Mouse (Mus musculus) stomach, embryonic 14.5 days (tissue): ENCODE results near the gene Adk. TPM values are rescaled to one million over a fixed set of nuclear protein-coding genes. Genes with fewer than 3 reads are reported as not detected.

Experiments used
- ATAC-seq: fragments of 200-750 bp; cut with Nextera tagmentation; 2 replicates; pipeline ENCODE4 v1.8.0; 2017; ENCODE audit warnings: low read depth, moderate TSS enrichment; ENCODE audit not compliant: insufficient number of reproducible peaks, insufficient read depth, low FRiP score
- H3K27ac ChIP-seq: fragments of 300-500 bp; sonication (generic); 2 replicates; pipeline ENCODE4 v1.5.1; 2014; ENCODE audit warnings: mild to moderate bottlenecking, low read length, moderate library complexity, mixed read lengths
- H3K27me3 ChIP-seq: fragments of 300-500 bp; sonication (generic); 2 replicates; pipeline ENCODE4 v1.6.1; 2014; ENCODE audit warnings: low read length, control low read depth, mixed read lengths; ENCODE audit not compliant: control insufficient read depth, insufficient read depth
- H3K36me3 ChIP-seq: fragments of 300-500 bp; sonication (generic); 2 replicates; pipeline ENCODE4 v1.6.1; 2014; ENCODE audit warnings: mild to moderate bottlenecking, control low read depth, low read length, moderate library complexity, mixed read lengths; ENCODE audit not compliant: control insufficient read depth, insufficient read depth
- H3K4me1 ChIP-seq: fragments of 300-500 bp; sonication (generic); 2 replicates; pipeline ENCODE4 v1.6.1; 2014; ENCODE audit warnings: low read length, control low read depth, mixed read lengths; ENCODE audit not compliant: control insufficient read depth, insufficient read depth
- H3K4me2 ChIP-seq: fragments of 300-500 bp; sonication (generic); replicated peaks from 2 replicates; pipeline ENCODE4 v1.6.1; 2014; ENCODE audit warnings: low read depth, low read length, control low read depth
- H3K4me3 ChIP-seq: fragments of 300-500 bp; sonication (generic); 2 replicates; pipeline ENCODE4 v1.5.1; 2014; ENCODE audit warnings: low read depth, low read length, control low read depth
- H3K9ac ChIP-seq: fragments of 300-500 bp; sonication (generic); replicated peaks from 2 replicates; pipeline ENCODE4 v1.6.1; 2014; ENCODE audit warnings: low read depth, mild to moderate bottlenecking, control low read depth, low read length, moderate library complexity, mixed read lengths
- H3K9me3 ChIP-seq: fragments of 300-500 bp; sonication (generic); 2 replicates; pipeline ENCODE4 v1.6.1; 2016; ENCODE audit warnings: low read depth, low read length, control low read depth; ENCODE audit not compliant: control insufficient read depth
- whole genome bisulfite sequencing: fragments of 180-500 bp; shearing (Covaris S2); extraction: QIAGEN DNeasy Blood & Tissue Kit; methylation state at CpG from one replicate; pipeline ENCODE4 v1.1.7; 2014; 5-methylcytosine and 5-hydroxymethylcytosine counted together
- polyA plus RNA-seq: library from polyadenylated mRNA; unstranded; fragments of >200 nt; fragmentation: Nextera tagmentation; extraction: Ambion mirVana; gene quantifications from 2 replicates; pipeline ENCODE4 v1.2.1, GENCODE M21; 2014

Adk gene
- polyA plus RNA-seq, 1 experiment from 2014 or later: 139 TPM

DNA sequence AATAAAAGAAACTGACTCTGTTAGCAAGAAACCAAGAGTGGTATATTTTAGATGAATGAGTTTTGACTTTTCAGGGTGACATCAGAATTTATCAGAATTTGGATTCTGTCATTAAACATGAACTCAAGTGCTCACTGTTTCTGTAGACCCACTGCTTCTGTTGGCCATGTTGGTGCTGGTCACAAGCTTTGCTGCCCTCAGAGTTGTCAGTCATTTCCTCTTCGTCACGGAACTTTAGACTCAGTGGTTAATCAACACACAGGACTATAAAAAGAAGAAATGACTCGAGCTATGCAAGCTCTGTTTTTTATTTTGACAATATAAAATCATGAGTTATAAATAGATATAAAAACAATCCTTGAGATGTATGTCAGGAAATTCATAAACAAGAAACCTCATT, 228.1 kb downstream of the Adk start:
- Histone ChIP-seq H3K9ac (no peak overlapping the region), H3K9me3 (no peaks in the 10 kb centered on the region), H3K27ac (no peak overlapping the region), H3K4me1 (no peaks in the 10 kb centered on the region; the same call in 1 of the 2 replicates), H3K27me3 (no peaks in the 10 kb centered on the region), H3K4me3 (no peak overlapping the region), H3K4me2 (no peak overlapping the region), H3K36me3 (no peaks in the 10 kb centered on the region)
- no peak for ATAC-seq
- 78% methylated on average over 3 of the region's 3 CpGs for WGBS

- no peaks in the 10 kb centered on the region for H3K9me3 ChIP-seq
- no peak overlapping the region for H3K4me3 ChIP-seq
- ATAC-seq: no peak
- H3K36me3 ChIP-seq: no peaks in the 10 kb centered on the region
- H3K4me1 ChIP-seq: peaks cover 3% of the 10 kb centered on the region; the same call in 1 of the 2 replicates
- H3K9ac ChIP-seq: no peak overlapping the region
- H3K27me3 ChIP-seq: no peaks in the 10 kb centered on the region
- no peak overlapping the region for H3K4me2 ChIP-seq
- WGBS: 82% methylated on average over 4 of the region's 4 CpGs
- H3K27ac ChIP-seq: no peak overlapping the region
These were observed 229.1 kb downstream of the Adk start for GRCm38 (mm10) chr14:21281506-21281905.

DNA sequence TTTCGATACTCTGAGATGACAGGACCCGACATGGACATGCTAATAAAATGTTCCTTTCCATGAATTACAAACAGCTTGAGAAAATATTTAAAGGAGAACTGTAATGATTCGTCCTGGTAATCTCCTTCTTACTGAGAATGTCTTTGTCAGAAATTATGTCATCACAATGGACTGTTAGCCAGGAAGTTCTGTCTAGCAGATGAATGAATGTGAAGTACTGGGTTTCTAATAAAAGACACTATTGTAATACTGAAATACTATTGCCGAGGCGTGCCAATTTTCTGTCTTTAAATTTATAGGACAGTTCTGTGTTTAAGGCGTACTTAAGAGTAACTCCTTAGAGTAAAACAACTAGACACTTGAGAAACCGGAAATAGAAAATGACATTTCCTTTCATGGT, 231.7 kb downstream of the Adk start:
- 56% methylated on average over 7 of the region's 7 CpGs for WGBS
- H3K4me2 ChIP-seq: no peak overlapping the region
- no peaks in the 10 kb centered on the region for H3K27me3 ChIP-seq
- H3K36me3 ChIP-seq: no peaks in the 10 kb centered on the region
- no peak overlapping the region for H3K4me3 ChIP-seq
- H3K4me1 ChIP-seq: peaks cover 3% of the 10 kb centered on the region; the same call in 1 of the 2 replicates
- H3K27ac ChIP-seq: no peak overlapping the region
- H3K9me3 ChIP-seq: no peaks in the 10 kb centered on the region
- no peak overlapping the region for H3K9ac ChIP-seq
- no peak for ATAC-seq

DNA sequence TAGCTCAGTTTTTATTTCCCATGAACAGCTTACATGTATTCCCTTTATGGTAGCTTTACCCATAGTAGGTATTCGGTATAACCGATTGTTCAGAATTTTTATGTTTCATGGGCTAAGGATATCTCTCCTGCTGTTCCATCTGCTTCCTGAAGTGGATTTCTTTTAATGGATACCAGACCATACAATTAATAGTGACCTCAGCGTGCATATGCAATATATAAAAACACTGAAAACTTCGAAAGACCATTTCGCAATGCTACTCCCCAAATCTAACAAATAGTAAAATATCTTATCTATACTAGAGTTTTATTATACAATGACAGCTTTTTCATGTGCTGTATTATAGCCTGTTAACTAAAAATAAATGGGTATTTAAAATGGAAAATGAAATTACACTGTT, 232.5 kb downstream of the Adk start:
- no peak overlapping the region for H3K9ac ChIP-seq
- H3K4me3 ChIP-seq: no peak overlapping the region
- H3K36me3 ChIP-seq: no peaks in the 10 kb centered on the region
- H3K9me3 ChIP-seq: no peaks in the 10 kb centered on the region
- peaks cover 3% of the 10 kb centered on the region; the same call in 1 of the 2 replicates for H3K4me1 ChIP-seq
- H3K27ac ChIP-seq: no peak overlapping the region
- 79% methylated on average over 5 of the region's 5 CpGs for WGBS
- no peaks in the 10 kb centered on the region for H3K27me3 ChIP-seq
- no peak overlapping the region for H3K4me2 ChIP-seq
- no peak for ATAC-seq

DNA sequence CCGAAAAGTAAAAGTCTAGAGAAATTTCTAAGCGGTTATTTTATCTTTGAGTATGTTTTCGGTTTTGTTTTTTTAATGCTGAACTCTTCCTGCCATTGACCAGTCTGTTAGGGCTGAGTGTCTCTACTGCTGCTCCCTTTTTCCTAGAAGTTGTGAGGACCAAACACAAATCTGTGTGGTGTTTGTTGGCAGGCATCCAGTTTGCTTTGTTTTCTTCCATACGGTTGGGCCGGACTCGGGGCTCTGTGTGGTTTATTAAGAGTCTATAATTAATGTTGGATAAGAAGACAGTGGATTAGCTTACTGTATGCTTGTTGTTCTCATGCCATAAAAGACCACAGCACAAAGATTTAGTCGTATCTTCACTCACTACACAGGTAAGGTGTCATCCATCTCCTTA, 233.9 kb downstream of the Adk start:
- H3K9me3 ChIP-seq: no peaks in the 10 kb centered on the region
- H3K4me2 ChIP-seq: no peak overlapping the region
- no peaks in the 10 kb centered on the region for H3K27me3 ChIP-seq
- 84% methylated on average over 7 of the region's 7 CpGs for WGBS
- no peak for ATAC-seq
- no peak overlapping the region for H3K4me3 ChIP-seq
- H3K36me3 ChIP-seq: no peaks in the 10 kb centered on the region
- no peak overlapping the region for H3K27ac ChIP-seq
- no peak overlapping the region for H3K9ac ChIP-seq
- peaks cover 3% of the 10 kb centered on the region; the same call in 1 of the 2 replicates for H3K4me1 ChIP-seq

- Histone ChIP-seq H3K36me3 (no peaks in the 10 kb centered on the region), H3K9me3 (no peaks in the 10 kb centered on the region), H3K9ac (no peak overlapping the region), H3K27ac (no peak overlapping the region), H3K27me3 (no peaks in the 10 kb centered on the region), H3K4me3 (no peak overlapping the region), H3K4me2 (no peak overlapping the region), H3K4me1 (peaks cover 3% of the 10 kb centered on the region; the same call in 1 of the 2 replicates)
- no peak for ATAC-seq
- 68% methylated on average over 9 of the region's 9 CpGs for WGBS
These were observed 235.5 kb downstream of the Adk start for GRCm38 (mm10) chr14:21287726-21288442.

DNA sequence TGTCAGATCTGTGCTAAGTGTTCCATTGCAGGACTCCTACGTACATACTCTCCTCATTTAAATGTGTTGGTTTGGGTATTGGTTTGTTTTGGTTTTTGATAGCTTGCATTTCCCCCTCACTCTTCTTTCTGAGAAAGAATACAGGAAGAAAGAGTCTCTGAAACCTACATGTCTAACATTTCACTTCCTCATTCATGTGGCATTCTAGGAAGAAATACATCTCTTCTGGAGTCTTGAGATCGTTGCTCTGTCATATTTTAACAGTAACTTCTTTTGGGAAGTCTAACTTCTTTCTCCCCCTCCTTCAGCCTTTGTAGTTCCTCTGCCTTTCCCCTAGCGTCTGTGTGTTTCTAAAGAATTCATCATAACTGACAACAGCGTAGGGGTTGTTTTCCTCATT, 247.4 kb downstream of the Adk start:
- Histone ChIP-seq H3K4me2 (no peak overlapping the region), H3K27me3 (no peaks in the 10 kb centered on the region), H3K9ac (no peak overlapping the region), H3K4me1 (no peaks in the 10 kb centered on the region), H3K9me3 (no peaks in the 10 kb centered on the region), H3K27ac (no peak overlapping the region), H3K36me3 (no peaks in the 10 kb centered on the region), H3K4me3 (no peak overlapping the region)
- 61% methylated on average over 4 of the region's 4 CpGs for WGBS
- no peak for ATAC-seq

- H3K9me3 ChIP-seq: no peaks in the 10 kb centered on the region
- H3K27ac ChIP-seq: no peak overlapping the region
- H3K4me2 ChIP-seq: no peak overlapping the region
- H3K4me1 ChIP-seq: peaks cover 7% of the 10 kb centered on the region; the same call in 1 of the 2 replicates
- 95% methylated on average over 1 of the region's 1 CpGs for WGBS
- H3K27me3 ChIP-seq: no peaks in the 10 kb centered on the region
- no peak for ATAC-seq
- no peak overlapping the region for H3K9ac ChIP-seq
- no peaks in the 10 kb centered on the region for H3K36me3 ChIP-seq
- H3K4me3 ChIP-seq: no peak overlapping the region
These were observed 252.4 kb downstream of the Adk start for GRCm38 (mm10) chr14:21304815-21305214.
